Mouse (Mus musculus): ENCODE measurements around the gene Tspan5.

DNA sequence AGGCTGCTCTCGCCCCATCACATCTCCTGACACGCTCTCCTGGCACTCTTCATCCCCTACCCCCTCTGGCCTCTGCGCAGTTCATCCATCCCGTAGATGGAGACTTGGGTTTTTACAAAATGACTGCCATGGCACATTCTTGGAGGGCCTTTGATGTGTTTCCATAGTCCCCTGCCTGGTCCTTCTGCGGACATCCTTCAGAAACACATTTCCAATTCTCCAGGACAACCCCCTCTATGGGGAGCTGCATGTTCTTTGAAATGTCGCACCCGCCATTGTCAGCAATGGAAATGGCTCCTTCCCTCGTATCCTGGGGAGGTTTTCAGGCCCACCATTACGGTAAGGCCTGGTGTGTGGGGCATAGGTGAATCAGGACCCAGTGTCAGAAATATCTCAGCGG, 134.4 kb downstream of the Tspan5 start:
- no peak for TF ChIP-seq CTCF (IDR thresholded peaks at IDR 0.05; ENCODE audit: extremely low read depth, insufficient read length, insufficient replicate concordance, low read depth, low read length)
- no peak for TF ChIP-seq POLR2A (IDR thresholded peaks at IDR 0.05; ENCODE audit: low read depth, low read length)
